Mouse (Mus musculus) stomach, embryonic 14.5 days (tissue): ENCODE results near the gene Pnrc1. TPM values are rescaled to one million over a fixed set of nuclear protein-coding genes. Genes with fewer than 3 reads are reported as not detected.
"Not testable (repeated sequence)": the region's sequence is repeated elsewhere in the genome, so short reads cannot be mapped to it uniquely, and the experiment has no call there.

Experiments used
- ATAC-seq: fragments of 200-750 bp; cut with Nextera tagmentation; 2 replicates; pipeline ENCODE4 v1.8.0; 2017; ENCODE audit warnings: low read depth, moderate TSS enrichment; ENCODE audit not compliant: insufficient number of reproducible peaks, insufficient read depth, low FRiP score
- H3K27ac ChIP-seq: fragments of 300-500 bp; sonication (generic); 2 replicates; pipeline ENCODE4 v1.5.1; 2014; ENCODE audit warnings: mild to moderate bottlenecking, low read length, moderate library complexity, mixed read lengths
- H3K27me3 ChIP-seq: fragments of 300-500 bp; sonication (generic); 2 replicates; pipeline ENCODE4 v1.6.1; 2014; ENCODE audit warnings: low read length, control low read depth, mixed read lengths; ENCODE audit not compliant: control insufficient read depth, insufficient read depth
- H3K36me3 ChIP-seq: fragments of 300-500 bp; sonication (generic); 2 replicates; pipeline ENCODE4 v1.6.1; 2014; ENCODE audit warnings: mild to moderate bottlenecking, control low read depth, low read length, moderate library complexity, mixed read lengths; ENCODE audit not compliant: control insufficient read depth, insufficient read depth
- H3K4me1 ChIP-seq: fragments of 300-500 bp; sonication (generic); 2 replicates; pipeline ENCODE4 v1.6.1; 2014; ENCODE audit warnings: low read length, control low read depth, mixed read lengths; ENCODE audit not compliant: control insufficient read depth, insufficient read depth
- H3K4me2 ChIP-seq: fragments of 300-500 bp; sonication (generic); replicated peaks from 2 replicates; pipeline ENCODE4 v1.6.1; 2014; ENCODE audit warnings: low read depth, low read length, control low read depth
- H3K4me3 ChIP-seq: fragments of 300-500 bp; sonication (generic); 2 replicates; pipeline ENCODE4 v1.5.1; 2014; ENCODE audit warnings: low read depth, low read length, control low read depth
- H3K9ac ChIP-seq: fragments of 300-500 bp; sonication (generic); replicated peaks from 2 replicates; pipeline ENCODE4 v1.6.1; 2014; ENCODE audit warnings: low read depth, mild to moderate bottlenecking, control low read depth, low read length, moderate library complexity, mixed read lengths
- H3K9me3 ChIP-seq: fragments of 300-500 bp; sonication (generic); 2 replicates; pipeline ENCODE4 v1.6.1; 2016; ENCODE audit warnings: low read depth, low read length, control low read depth; ENCODE audit not compliant: control insufficient read depth
- WGBS: fragments of 180-500 bp; shearing (Covaris S2); extraction: QIAGEN DNeasy Blood & Tissue Kit; methylation state at CpG from one replicate; pipeline ENCODE4 v1.1.7; 2014; 5-methylcytosine and 5-hydroxymethylcytosine counted together
- polyA plus RNA-seq: library from polyadenylated mRNA; unstranded; fragments of >200 nt; fragmentation: Nextera tagmentation; extraction: Ambion mirVana; gene quantifications from 2 replicates; pipeline ENCODE4 v1.2.1, GENCODE M21; 2014

Pnrc1 gene
- polyA plus RNA-seq: 112 and 121 TPM in 2 replicates

GRCm38 (mm10) chr4:33290002-33290401, at the start of gene Pnrc1:
TSS of gene Pnrc1 (minus strand) at chr4:33290163.
- Histone ChIP-seq H3K4me3 (peak within 1 kb of the TSS; percentile 17), H3K9me3 (no peaks in the 10 kb centered on the region), H3K27ac (no peak within 1 kb of the TSS; the same call in 1 of the 2 replicates), H3K36me3 (no peaks in the 10 kb centered on the region), H3K4me1 (no peaks in the 10 kb centered on the region), H3K4me2 (peak within 1 kb of the TSS; percentile 25), H3K27me3 (no peaks in the 10 kb centered on the region), H3K9ac (no peak within 1 kb of the TSS)
- peak; percentile 97 for ATAC-seq
- WGBS: 29% methylated on average over 3 of the region's 3 CpGs

- no peaks in the 10 kb centered on the region for H3K27me3 ChIP-seq
- H3K4me3 ChIP-seq: no peak overlapping the region
- H3K9ac ChIP-seq: no peak overlapping the region
- no peak for ATAC-seq
- no peaks in the 10 kb centered on the region for H3K4me1 ChIP-seq
- no peak overlapping the region for H3K27ac ChIP-seq
- H3K36me3 ChIP-seq: peaks cover 19% of the 10 kb centered on the region
- no peaks in the 10 kb centered on the region for H3K9me3 ChIP-seq
- 86% methylated on average over 1 of the region's 1 CpGs for WGBS
- no peak overlapping the region for H3K4me2 ChIP-seq
These were observed 48.0 kb upstream of the Pnrc1 start for GRCm38 (mm10) chr4:33337999-33338398.

GRCm38 (mm10) chr4:33332956-33333455, 43.0 kb upstream of the Pnrc1 start:
- no peak overlapping the region for H3K4me2 ChIP-seq
- no peaks in the 10 kb centered on the region for H3K27me3 ChIP-seq
- peaks cover 11% of the 10 kb centered on the region; the same call in 1 of the 2 replicates for H3K36me3 ChIP-seq
- H3K4me1 ChIP-seq: no peaks in the 10 kb centered on the region
- no peaks in the 10 kb centered on the region for H3K9me3 ChIP-seq
- no peak overlapping the region for H3K9ac ChIP-seq
- ATAC-seq: no peak
- H3K4me3 ChIP-seq: no peak overlapping the region
- no peak overlapping the region for H3K27ac ChIP-seq
- 85% methylated on average over 1 of the region's 1 CpGs for WGBS

GRCm38 (mm10) chr4:33331147-33331546, 41.2 kb upstream of the Pnrc1 start:
- H3K27me3 ChIP-seq: no peaks in the 10 kb centered on the region
- no peak for ATAC-seq

GRCm38 (mm10) chr4:33315840-33316239, 25.9 kb upstream of the Pnrc1 start:
- WGBS: 85% methylated on average over 5 of the region's 5 CpGs
- ATAC-seq: no peak

More at GRCm38 (mm10) chr4:33331147-33331546, 41.2 kb upstream of the Pnrc1 start:
- WGBS: 86% methylated on average over 4 of the region's 4 CpGs
- no peak overlapping the region for H3K4me2 ChIP-seq
- no peaks in the 10 kb centered on the region for H3K9me3 ChIP-seq
- H3K4me1 ChIP-seq: no peaks in the 10 kb centered on the region
- H3K27ac ChIP-seq: no peak overlapping the region
- peaks cover 11% of the 10 kb centered on the region; the same call in 1 of the 2 replicates for H3K36me3 ChIP-seq
- no peak overlapping the region for H3K4me3 ChIP-seq
- H3K9ac ChIP-seq: no peak overlapping the region

GRCm38 (mm10) chr4:33314150-33314549, 24.2 kb upstream of the Pnrc1 start:
- not testable (repeated sequence) for H3K9me3 ChIP-seq, H3K4me1 ChIP-seq, H3K27ac ChIP-seq, H3K4me2 ChIP-seq, H3K36me3 ChIP-seq, H3K9ac ChIP-seq, H3K27me3 ChIP-seq, ATAC-seq, H3K4me3 ChIP-seq
- WGBS: 96% methylated on average over 6 of the region's 8 CpGs

More at GRCm38 (mm10) chr4:33315840-33316239, 25.9 kb upstream of the Pnrc1 start:
- no peak overlapping the region for H3K9ac ChIP-seq
- H3K36me3 ChIP-seq: no peaks in the 10 kb centered on the region; the same call in 1 of the 2 replicates
- H3K4me1 ChIP-seq: peaks cover 4% of the 10 kb centered on the region; the same call in 1 of the 2 replicates
- H3K27me3 ChIP-seq: no peaks in the 10 kb centered on the region
- H3K9me3 ChIP-seq: no peaks in the 10 kb centered on the region
- H3K4me3 ChIP-seq: no peak overlapping the region
- no peak overlapping the region for H3K4me2 ChIP-seq
- H3K27ac ChIP-seq: no peak overlapping the region

GRCm38 (mm10) chr4:33310840-33311437, 21.0 kb upstream of the Pnrc1 start:
- Histone ChIP-seq H3K27me3 (no peaks in the 10 kb centered on the region), H3K4me2 (peak overlapping the region; percentile 82), H3K36me3 (no peaks in the 10 kb centered on the region), H3K9ac (peak overlapping the region; percentile 83), H3K4me1 (peaks cover 4% of the 10 kb centered on the region; the same call in 1 of the 2 replicates), H3K4me3 (peak overlapping the region; percentile 73), H3K9me3 (no peaks in the 10 kb centered on the region), H3K27ac (no peak overlapping the region; the same call in 1 of the 2 replicates)
- WGBS: 17% methylated on average over 12 of the region's 12 CpGs
- ATAC-seq: no peak

GRCm38 (mm10) chr4:33309764-33310757, 20.1 kb upstream of the Pnrc1 start, which contains the start of gene Rngtt:
TSS of gene Rngtt (plus strand) at chr4:33310311.
- Histone ChIP-seq H3K9me3 (no peaks in the 10 kb centered on the region), H3K4me3 (peak within 1 kb of the TSS; percentile 73), H3K27ac (no peak within 1 kb of the TSS; the same call in 1 of the 2 replicates), H3K27me3 (no peaks in the 10 kb centered on the region), H3K4me1 (peaks cover 4% of the 10 kb centered on the region; the same call in 1 of the 2 replicates), H3K36me3 (no peaks in the 10 kb centered on the region), H3K9ac (peak within 1 kb of the TSS; percentile 83), H3K4me2 (peak within 1 kb of the TSS; percentile 82)
- peak; percentile 95 for ATAC-seq
- WGBS: 3% methylated on average over 58 of the region's 60 CpGs
